33 mouse cellular contexts compared by ENCODE assay signal in genomic region chr2:35309906-35310493, GRCm38 (mm10). TPM values are rescaled to one million over a fixed set of nuclear protein-coding genes. Genes with fewer than 3 reads are reported as not detected.
DNase-seq lines count a peak whose midpoint lies in the region; ATAC-seq and TF ChIP-seq lines count a peak whose summit lies in the region.
"Had no signal": no experiment of that assay in that cellular context is flagged by ENCODE, and none has a peak within 500 bp of the region (broad histone marks: within the 10 kb centered on the region; RNA-seq: fewer than 3 reads in every experiment).

No protein-coding gene starts in this region.

- no peak for TF ChIP-seq EP300 in lung, postnatal 0 days (IDR thresholded peaks at IDR 0.05)

- no peaks in the 10 kb centered on the region for H3K9me3 ChIP-seq in lung, postnatal 0 days (ENCODE audit: low read length)
- H3K9me3 ChIP-seq in intestine, postnatal 0 days (ENCODE audit: control insufficient read depth), result no peaks in the 10 kb centered on the region
- H3K9me3 ChIP-seq: forebrain, embryonic 12.5 days; forebrain, embryonic 15.5 days; G1E; heart, embryonic 10.5 days; heart, embryonic 13.5 days had no signal

- H3K4me2 ChIP-seq in lung, postnatal 0 days (replicated peaks; ENCODE audit: low read depth, low read length), result no peak overlapping the region
- no peak overlapping the region for H3K4me2 ChIP-seq in intestine, postnatal 0 days (replicated peaks; ENCODE audit: low read depth)
- H3K4me2 ChIP-seq: forebrain, embryonic 12.5 days; forebrain, embryonic 15.5 days; heart, embryonic 13.5 days; hindbrain, embryonic 14.5 days had no signal

- no peak for TF ChIP-seq CTCF in lung, postnatal 0 days (IDR thresholded peaks at IDR 0.05)
- no peak for TF ChIP-seq CTCF in small intestine, adult 2 months (IDR thresholded peaks at IDR 0.05; ENCODE audit: extremely low read depth, insufficient read length, insufficient replicate concordance, low read depth, low read length)
- no peak for TF ChIP-seq CTCF in intestine, postnatal 0 days (IDR thresholded peaks at IDR 0.05; ENCODE audit: low read depth)

- no peaks in the 10 kb centered on the region for H3K27me3 ChIP-seq in lung, postnatal 0 days (replicated peaks; ENCODE audit: insufficient read depth, low read length)
- no peaks in the 10 kb centered on the region for H3K27me3 ChIP-seq in small intestine, adult 2 months (ENCODE audit: control insufficient read depth, insufficient read depth, low read length)
- no peaks in the 10 kb centered on the region for H3K27me3 ChIP-seq in intestine, postnatal 0 days (replicated peaks; ENCODE audit: control insufficient read depth, insufficient read depth, low read length)
- H3K27me3 ChIP-seq: forebrain, embryonic 12.5 days; forebrain, embryonic 15.5 days; heart, embryonic 13.5 days had no signal

- H3K27ac ChIP-seq in lung, postnatal 0 days (ENCODE audit: low read length), result 0 out of 2 replicates have a peak overlapping the region, but pooled peaks have one; percentile 26
- H3K27ac ChIP-seq in small intestine, adult 2 months (ENCODE audit: insufficient read depth, low read depth, low read length), result peak overlapping the region; percentile 76
- no peak overlapping the region for H3K27ac ChIP-seq in intestine, postnatal 0 days (ENCODE audit: low read depth, low read length)
- H3K27ac ChIP-seq: forebrain, embryonic 12.5 days; forebrain, embryonic 15.5 days; heart, embryonic 10.5 days; heart, embryonic 13.5 days; hindbrain, embryonic 14.5 days had no signal

- WGBS in lung, postnatal 0 days, result 59% methylated on average over 4 of the region's 4 CpGs
- WGBS in small intestine, adult 2 months, result 46% methylated on average over 4 of the region's 4 CpGs
- WGBS in intestine, postnatal 0 days, result 75% methylated on average over 4 of the region's 4 CpGs

- H3K36me3 ChIP-seq in lung, postnatal 0 days (ENCODE audit: insufficient read depth, low read length), result peaks cover 11% of the 10 kb centered on the region
- H3K36me3 ChIP-seq in small intestine, adult 2 months (ENCODE audit: control insufficient read depth, insufficient read depth, low read length), result peaks cover 9% of the 10 kb centered on the region
- H3K36me3 ChIP-seq in intestine, postnatal 0 days (ENCODE audit: control insufficient read depth, insufficient read depth), result peaks cover 5% of the 10 kb centered on the region; the same call in 1 of the 2 replicates
- H3K36me3 ChIP-seq: forebrain, embryonic 12.5 days; forebrain, embryonic 15.5 days had no signal

- H3K9ac ChIP-seq in lung, postnatal 0 days (replicated peaks; ENCODE audit: low read depth), result no peak overlapping the region
- no peak overlapping the region for H3K9ac ChIP-seq in intestine, postnatal 0 days (ENCODE audit: low read depth, low read length)
- H3K9ac ChIP-seq: forebrain, embryonic 12.5 days; forebrain, embryonic 15.5 days; heart, embryonic 13.5 days; hindbrain, embryonic 14.5 days had no signal

- no peak for TF ChIP-seq POLR2A in small intestine, adult 2 months (IDR thresholded peaks at IDR 0.05; ENCODE audit: low read depth, low read length)

- peak; percentile 38 for DNase-seq in lung, postnatal 0 days (ENCODE audit: low spot score)
- DNase-seq in lung, postnatal 14 days, result no peak
- DNase-seq in MN1 (ENCODE audit: low spot score), result peak; percentile 60
- DNase-seq in kidney, adult 11 months, result no peak
- no peak for DNase-seq in right cerebral cortex, postnatal 36 days (ENCODE audit: low spot score in 2 of 2)
- DNase-seq: adrenal gland, adult 8-10 months; adrenal gland, postnatal 25 days; cerebellum, adult 11-12 months; cerebellum, adult 8-10 months; cerebellum, postnatal 10 days; cerebellum, postnatal 36 days; embryo, embryonic 11 days; gastrocnemius, postnatal 25 days; heart, postnatal 14 days; heart, postnatal 4 days had no signal

- no peaks in the 10 kb centered on the region for H3K4me1 ChIP-seq in lung, postnatal 0 days (ENCODE audit: insufficient read depth, low read depth, low read length)
- H3K4me1 ChIP-seq in small intestine, adult 2 months (ENCODE audit: control insufficient read depth, insufficient read depth, insufficient read length, low read length), result peaks cover 23% of the 10 kb centered on the region
- 0 out of 2 replicates have a peak, but pooled peaks cover under 1% of the 10 kb centered on the region for H3K4me1 ChIP-seq in intestine, postnatal 0 days (replicated peaks; ENCODE audit: control insufficient read depth, insufficient read depth, low read length)
- H3K4me1 ChIP-seq: forebrain, embryonic 15.5 days; heart, embryonic 13.5 days had no signal

- no peak overlapping the region for H3K4me3 ChIP-seq in lung, postnatal 0 days (ENCODE audit: low read depth, low read length)
- H3K4me3 ChIP-seq in small intestine, adult 2 months (ENCODE audit: low read depth, low read length), result no peak overlapping the region
- H3K4me3 ChIP-seq in intestine, postnatal 0 days (ENCODE audit: low read depth, low read length), result no peak overlapping the region
- H3K4me3 ChIP-seq: erythroblast, embryonic 14.5 days; forebrain, embryonic 12.5 days; forebrain, embryonic 15.5 days; heart, embryonic 10.5 days; heart, embryonic 13.5 days had no signal

- ATAC-seq in lung, postnatal 0 days, result peak; percentile 79
- no peak for ATAC-seq in intestine, postnatal 0 days
- ATAC-seq: activated CD4-positive, CD25-positive, alpha-beta regulatory T cell, adult 4 months; forebrain, embryonic 15.5 days had no signal

RNA-seq across cellular contexts. Expression of gene Stom, which starts 26.8 kb away (rescaled TPM):
- polyA plus RNA-seq in lung, postnatal 0 days (2015; fragmentation: Nextera tagmentation; extraction: Ambion mirVana), result 76.9 and 86.2 TPM in 2 replicates
- polyA plus RNA-seq in small intestine, adult 2 months (2012; rRNA removed), result 19.9 and 55.4 TPM in 2 replicates
- polyA plus RNA-seq in intestine, postnatal 0 days (2015; fragmentation: Nextera tagmentation; extraction: Ambion mirVana), result 39.9 and 45.6 TPM in 2 replicates

RNA-seq across cellular contexts. Expression of gene Gsn, which starts 53.8 kb away (rescaled TPM):
- 956 and 1,007 TPM in 2 replicates for polyA plus RNA-seq in lung, postnatal 0 days (2015; fragmentation: Nextera tagmentation; extraction: Ambion mirVana)
- polyA plus RNA-seq in small intestine, adult 2 months (2012; rRNA removed), result 198 and 205 TPM in 2 replicates
- polyA plus RNA-seq in intestine, postnatal 0 days (2015; fragmentation: Nextera tagmentation; extraction: Ambion mirVana), result 129 and 138 TPM in 2 replicates

RNA-seq across cellular contexts. Expression of gene 4930568D16Rik, which starts 57.5 kb away (rescaled TPM):
- not detected in 2 replicates for polyA plus RNA-seq in lung, postnatal 0 days (2015; fragmentation: Nextera tagmentation; extraction: Ambion mirVana)
- polyA plus RNA-seq in small intestine, adult 2 months (2012; rRNA removed), result not detected in 2 replicates
- not detected in 2 replicates for polyA plus RNA-seq in intestine, postnatal 0 days (2015; fragmentation: Nextera tagmentation; extraction: Ambion mirVana)
- polyA plus RNA-seq: activated CD4-positive, CD25-positive, alpha-beta regulatory T cell, adult 4 months; brain, embryonic 14.5 days; cortical plate, adult 2 months; embryonic facial prominence, embryonic 11.5 days; embryonic facial prominence, embryonic 14.5 days; erythroblast, embryonic 14.5 days; forebrain, embryonic 12.5 days; forebrain, embryonic 15.5 days; G1E; gonadal fat pad, adult 2 months; heart, embryonic 10.5 days; heart, embryonic 13.5 days; heart, embryonic 16.5 days; hindbrain, embryonic 11.5 days; hindbrain, embryonic 14.5 days; intestine, embryonic 14.5 days had no signal

Comparison
In these comparisons a context has a peak if more than half of its experiments do, and no peak if none do; other contexts are left out.
1. DNase-seq: peak in lung, postnatal 0 days (single experiment) and MN1 (single experiment); none in lung, postnatal 14 days (single experiment), kidney, adult 11 months (single experiment) and right cerebral cortex, postnatal 36 days (0 of 2).